Mouse (Mus musculus) cerebellum, adult 9-10 months (tissue): Measurements from ENCODE around the gene Jmjd4.

ENCODE experiments used
- DNase-seq: peaks from one replicate; pipeline ENCODE4 v3.0.0; 2022

The Jmjd4 gene

DNA sequence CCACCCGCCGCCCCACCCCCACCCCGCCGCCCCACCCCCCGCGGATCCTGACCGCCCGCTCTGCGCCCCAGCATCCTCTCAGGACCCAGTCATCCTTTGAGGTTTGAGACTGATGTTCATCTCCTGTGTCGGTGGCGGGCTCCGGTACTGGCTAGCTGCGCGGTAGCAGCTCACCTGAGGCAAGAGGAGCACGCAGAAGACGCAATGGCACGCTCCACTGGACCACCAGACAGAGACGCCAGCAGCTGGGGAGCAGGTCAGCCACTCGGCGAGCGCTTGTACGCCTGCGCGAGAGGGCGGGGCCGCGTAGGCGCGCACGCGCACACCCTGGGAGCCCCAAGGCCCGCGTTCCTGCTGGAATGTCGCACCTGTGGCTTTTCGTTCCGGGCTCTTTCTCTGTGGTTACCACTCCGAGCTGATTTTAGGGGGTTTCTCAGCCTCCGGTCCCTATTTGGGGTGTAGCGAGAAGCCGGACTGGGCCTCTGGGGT, at the start of gene Jmjd4:
TSS of gene Jmjd4 (plus strand) at position 305 of the 489 bp plus-strand sequence.
- peak; percentile 91 for DNase-seq

GRCm38 (mm10) chr11:59400876-59401275, 49.0 kb upstream of the Jmjd4 start:
- no peak for DNase-seq

DNA sequence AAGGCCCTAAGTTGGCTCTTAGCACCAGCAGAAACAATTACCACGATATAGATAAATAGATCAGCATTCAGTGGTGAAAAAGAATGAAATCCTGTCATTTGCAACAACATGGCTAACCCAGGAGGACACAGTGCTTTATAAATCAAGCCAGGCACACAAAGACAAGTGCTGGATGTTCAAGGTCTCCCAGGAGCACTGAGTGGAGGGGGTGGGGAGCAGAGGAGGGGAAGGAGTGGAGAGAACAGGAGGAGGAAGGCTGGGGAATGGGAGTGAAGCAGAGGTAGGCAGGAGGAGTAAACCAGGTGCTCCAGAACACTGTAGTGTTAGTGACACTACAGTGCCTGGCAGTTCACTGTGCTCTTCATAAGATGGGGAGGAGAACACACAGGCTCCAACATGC, 44.1 kb upstream of the Jmjd4 start:
- DNase-seq, result no peak

- no peak for DNase-seq
These were observed 39.0 kb upstream of the Jmjd4 start for GRCm38 (mm10) chr11:59410851-59411250.

- no peak for DNase-seq
These were observed 37.8 kb upstream of the Jmjd4 start for GRCm38 (mm10) chr11:59412058-59412457.

- no peak for DNase-seq
These were observed 36.6 kb upstream of the Jmjd4 start for GRCm38 (mm10) chr11:59412999-59413863.

DNA sequence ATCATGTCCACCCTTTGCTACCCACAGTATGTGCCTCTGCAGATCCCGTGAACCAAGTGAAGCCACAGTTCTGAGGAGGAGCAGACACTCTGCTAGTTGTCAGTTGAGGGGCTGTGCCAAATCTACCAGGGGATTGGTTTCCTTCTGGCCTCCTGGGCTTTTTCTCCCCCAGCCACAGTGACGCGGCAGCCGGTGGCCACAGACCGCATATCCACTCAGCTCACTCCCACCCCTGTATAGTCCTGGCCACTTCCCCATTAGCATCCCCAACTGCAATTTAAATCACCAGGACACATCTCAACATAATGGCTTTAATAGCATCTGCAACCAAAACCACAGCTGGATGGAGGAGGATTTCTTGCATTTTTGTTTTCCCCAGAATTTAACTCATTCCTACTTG, 31.1 kb upstream of the Jmjd4 start:
- DNase-seq, result no peak

DNA sequence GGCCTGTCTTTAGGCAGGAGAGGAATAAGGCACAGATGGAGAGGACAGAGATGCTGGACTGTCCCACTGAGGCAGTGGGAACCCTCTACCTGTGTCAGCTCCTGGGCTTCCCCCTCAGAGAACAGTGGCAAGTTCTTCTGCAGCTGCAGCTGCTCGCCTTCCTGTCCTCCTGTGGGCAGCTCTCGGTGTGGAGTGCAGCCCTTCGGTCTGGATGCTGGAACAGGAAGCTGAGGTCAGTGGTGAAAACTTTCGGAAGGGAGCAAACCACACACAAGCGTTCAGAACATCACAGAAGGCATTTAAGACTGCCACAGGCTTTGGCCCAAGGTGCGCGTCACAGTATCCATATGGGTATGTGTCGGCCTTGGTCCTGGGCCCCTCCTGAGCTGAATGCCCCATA, 28.4 kb upstream of the Jmjd4 start:
- DNase-seq, result no peak

DNA sequence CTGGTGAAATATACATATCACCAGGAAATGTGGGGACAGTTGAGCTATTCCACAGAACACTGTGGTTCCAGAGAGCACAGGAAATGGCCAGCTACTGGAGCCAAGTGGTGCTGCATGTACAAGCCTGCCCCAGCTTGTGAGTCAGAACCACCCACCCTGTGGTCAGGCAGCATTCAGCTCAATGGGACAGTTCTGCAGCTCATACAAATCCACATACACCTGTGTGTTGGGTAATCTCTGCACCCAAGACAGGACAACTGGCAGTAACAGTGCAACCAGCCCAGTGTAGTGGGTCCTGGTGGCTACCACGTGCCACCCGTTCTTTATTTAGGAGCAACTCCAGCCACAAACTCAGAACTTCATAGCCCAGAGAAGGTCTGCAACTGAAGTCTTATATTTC, 27.9 kb upstream of the Jmjd4 start:
- no peak for DNase-seq

DNA sequence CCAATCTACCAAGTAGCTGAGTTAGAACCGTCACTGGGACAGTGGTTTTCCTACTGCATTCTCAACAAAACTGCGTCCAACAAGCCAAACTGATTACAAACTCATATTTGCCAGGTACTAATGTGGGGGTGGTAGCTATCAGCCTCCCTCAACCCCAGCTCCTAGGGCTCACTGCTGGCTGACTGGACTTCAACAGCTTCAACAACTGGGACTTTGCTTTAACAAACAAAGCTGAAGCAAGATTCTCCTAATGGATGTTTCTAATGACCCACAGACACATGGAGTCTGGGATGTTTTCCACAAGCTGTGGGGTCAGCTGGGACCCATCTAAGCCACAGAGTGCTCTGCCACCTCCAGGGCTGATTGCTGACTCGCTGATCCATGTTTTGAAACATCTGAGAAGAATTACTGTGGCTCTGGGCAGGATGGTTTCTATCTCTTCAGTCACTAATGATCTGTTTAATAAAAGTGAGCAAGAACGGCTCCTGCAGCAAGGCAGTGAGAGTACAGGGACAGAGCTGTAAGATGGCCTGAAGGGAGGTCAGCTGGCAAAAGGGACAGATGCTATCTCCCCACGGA, 26.7 kb upstream of the Jmjd4 start:
- no peak for DNase-seq

- DNase-seq, result no peak
These were observed 24.2 kb upstream of the Jmjd4 start for GRCm38 (mm10) chr11:59425671-59426101.

- DNase-seq, result no peak
These were observed 21.7 kb upstream of the Jmjd4 start for GRCm38 (mm10) chr11:59428057-59428660.

- DNase-seq, result no peak
These were observed 19.9 kb upstream of the Jmjd4 start for GRCm38 (mm10) chr11:59429959-59430358.

GRCm38 (mm10) chr11:59432261-59432660, 17.6 kb upstream of the Jmjd4 start:
- DNase-seq, result no peak

DNA sequence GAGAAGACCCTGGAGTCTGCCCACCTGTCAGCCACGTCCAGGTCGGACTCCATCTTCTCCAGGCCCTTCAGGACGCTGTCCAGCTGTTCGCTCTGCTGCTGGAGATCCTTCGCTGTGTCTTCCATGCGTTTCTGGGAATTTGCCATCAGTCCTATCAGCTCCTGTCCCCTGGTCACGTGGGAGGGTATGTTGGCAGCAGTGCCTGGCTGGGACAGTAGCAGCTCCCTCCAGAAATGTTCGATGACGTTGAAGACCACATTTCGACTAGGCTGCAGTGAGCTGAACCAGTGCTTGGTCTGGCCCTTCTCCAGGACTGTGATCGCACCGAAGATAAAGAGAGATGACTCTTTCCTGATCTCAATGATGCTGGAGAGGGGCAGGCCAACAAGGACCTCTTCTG, 11.9 kb upstream of the Jmjd4 start:
- no peak for DNase-seq

- DNase-seq, result no peak
These were observed 6.7 kb upstream of the Jmjd4 start for GRCm38 (mm10) chr11:59443102-59443501.

GRCm38 (mm10) chr11:59450230-59450771, 456 bp downstream of the Jmjd4 start:
- DNase-seq, result no peak

DNA sequence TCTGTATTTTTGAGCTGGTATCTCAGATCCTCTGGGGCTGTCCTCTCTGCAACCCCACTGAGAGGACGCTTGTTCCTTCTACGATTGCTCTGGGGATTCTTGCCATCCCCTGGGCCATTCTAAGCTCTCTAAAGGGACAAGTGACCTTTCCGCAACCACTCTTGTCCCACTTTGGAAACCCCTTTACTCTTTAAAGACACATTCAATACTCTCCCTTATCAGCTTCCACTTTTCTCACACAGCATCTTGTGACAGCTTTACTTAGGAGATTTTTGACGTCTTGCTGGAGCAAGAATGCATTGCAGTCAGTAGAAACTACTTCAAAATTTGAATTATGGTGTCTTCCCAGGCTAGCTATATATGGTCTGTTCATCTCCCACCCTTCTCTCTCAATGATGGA, 1.2 kb downstream of the Jmjd4 start, which contains the start of gene Snap47:
TSS of gene Snap47 (minus strand) at position 101 of the 400 bp plus-strand sequence.
- DNase-seq, result no peak

- DNase-seq, result no peak
These were observed 6.5 kb downstream of the Jmjd4 start for GRCm38 (mm10) chr11:59456346-59456745.

GRCm38 (mm10) chr11:59456891-59457290, 7.0 kb downstream of the Jmjd4 start:
- DNase-seq, result no peak

DNA sequence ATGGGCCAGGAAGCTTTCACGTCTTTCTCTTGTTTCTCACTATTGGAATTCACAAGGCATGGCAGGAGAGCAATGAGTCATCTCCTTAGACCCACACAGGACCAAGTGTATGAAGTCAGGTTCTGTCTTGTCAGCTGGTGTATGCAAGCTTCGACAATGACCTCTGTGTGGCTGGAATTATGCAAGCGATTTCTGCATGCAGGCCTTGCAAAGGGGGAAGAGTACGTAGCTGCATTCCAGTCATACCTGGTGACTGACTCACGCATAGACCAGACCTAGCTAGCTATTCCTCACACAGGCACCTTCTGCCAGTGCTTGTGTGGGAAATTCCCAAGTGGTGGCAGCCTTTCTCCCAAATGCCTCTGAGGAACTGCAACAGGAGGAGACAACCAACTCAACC, 9.1 kb downstream of the Jmjd4 start:
- no peak for DNase-seq

GRCm38 (mm10) chr11:59460459-59460858, 10.6 kb downstream of the Jmjd4 start:
- no peak for DNase-seq
